Mouse (Mus musculus) gastrocnemius, adult 2 months (tissue): ENCODE data around the gene Ubash3b. TPM values are rescaled to one million over a fixed set of nuclear protein-coding genes. Genes with fewer than 3 reads are reported as not detected.

Experiments
- DNase-seq: peaks from one replicate; pipeline ENCODE4 v3.0.0; 2022
- H3K27ac ChIP-seq: fragments of 200-600 bp; 2 replicates; pipeline ENCODE4 v1.8.1; 2022; ENCODE audit warnings: mild to moderate bottlenecking
- H3K4me3 ChIP-seq: fragments of 200-600 bp; 2 replicates; pipeline ENCODE4 v1.8.1; 2022; ENCODE audit warnings: mild to moderate bottlenecking, moderate library complexity
- CTCF ChIP-seq: fragments of 200-600 bp; IDR thresholded peaks from 2 replicates; pipeline ENCODE4 v1.8.1; 2022; ENCODE audit warnings: antibody characterized with exemption, mild to moderate bottlenecking, moderate library complexity
- intact Hi-C: fragments of 180-260 bp; cut with DNase I; formaldehyde crosslinking; loops from one replicate; pipeline ENCODE4 v1.15.1; 2025
- total RNA-seq, 2 experiments: library from RNA; stranded (reverse); gene quantifications; 2 replicates each; pipeline ENCODE4 v1.2.3; 2021

Gene Ubash3b
- total RNA-seq, 2 experiments from 2014 or later = 0.33 to 0.45 TPM

- intact Hi-C loops = no loop called here
- DNase-seq = no peak
- TF ChIP-seq CTCF = no peak
- no peak overlapping the region for H3K4me3 ChIP-seq
- H3K27ac ChIP-seq = no peak overlapping the region
Measured at GRCm38 (mm10) chr9:41185331-41185730, 23.8 kb upstream of the Ubash3b start.

GRCm38 (mm10) chr9:41182550-41182949, 21.1 kb upstream of the Ubash3b start:
- intact Hi-C loops = no loop called here
- H3K4me3 ChIP-seq = no peak overlapping the region
- no peak for DNase-seq
- peak; percentile 64 for TF ChIP-seq CTCF
- no peak overlapping the region for H3K27ac ChIP-seq

DNA sequence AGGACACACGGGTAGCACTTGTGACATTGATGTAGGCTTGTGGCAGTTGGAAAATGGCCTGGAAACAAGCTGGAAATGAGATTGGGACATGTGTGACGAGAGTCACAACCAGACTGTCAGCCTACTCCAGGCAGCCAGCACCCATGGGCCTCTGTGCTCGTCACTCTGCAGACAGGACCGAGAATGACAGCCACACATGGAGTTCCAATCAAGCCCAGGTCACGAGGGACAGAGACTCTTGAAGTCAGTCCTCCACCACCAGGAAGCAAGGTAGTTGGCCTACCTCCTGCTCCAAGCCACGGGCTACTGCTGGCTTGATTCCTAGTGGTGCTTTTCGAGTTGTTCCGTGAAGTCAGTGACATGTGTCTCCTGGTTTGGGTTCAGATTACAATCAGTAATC, 20.3 kb upstream of the Ubash3b start:
- no peak overlapping the region for H3K4me3 ChIP-seq
- no peak overlapping the region for H3K27ac ChIP-seq
- DNase-seq = no peak
- intact Hi-C loops = no loop called here
- TF ChIP-seq CTCF = no peak

DNA sequence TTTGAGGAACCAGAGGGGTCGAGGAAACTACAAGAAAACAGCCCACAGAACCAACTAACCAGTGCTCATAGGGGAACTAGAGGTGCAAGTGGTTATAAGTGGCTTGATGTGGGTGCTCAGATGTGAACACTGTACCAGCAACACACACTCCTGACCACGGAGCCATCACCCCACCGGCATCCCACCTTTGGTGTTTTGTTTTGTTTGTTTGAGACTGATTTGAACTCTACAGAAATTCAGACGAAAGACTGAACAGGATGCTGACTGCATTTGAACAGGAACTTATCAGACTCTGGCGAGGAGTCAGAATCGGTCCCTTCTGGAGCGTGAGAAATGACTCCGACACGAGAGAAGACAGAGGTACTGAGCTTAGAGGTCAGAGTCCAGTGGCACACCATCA, 19.9 kb upstream of the Ubash3b start:
- Histone ChIP-seq H3K4me3 (no peak overlapping the region), H3K27ac (no peak overlapping the region)
- DNase-seq = no peak
- TF ChIP-seq CTCF = no peak
- intact Hi-C loops = no loop called here

DNA sequence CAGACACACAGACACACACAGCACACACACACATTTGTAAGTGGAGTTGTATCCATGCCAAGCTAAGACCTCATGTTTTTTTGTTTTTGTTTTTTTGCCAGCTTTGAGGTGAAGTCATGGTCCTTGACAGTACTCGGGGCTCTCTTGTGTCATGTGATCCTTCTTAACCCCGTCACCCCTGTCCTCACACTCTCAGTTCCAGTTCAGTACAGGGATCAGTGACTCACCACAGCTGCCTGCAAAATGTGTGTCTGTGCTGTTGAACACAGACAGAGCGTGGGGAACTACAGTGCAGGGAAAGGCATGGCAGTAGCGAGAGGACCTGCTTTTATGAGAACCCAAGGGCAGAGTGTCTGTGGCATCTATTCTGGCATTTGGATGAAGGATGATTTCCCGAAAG, 17.6 kb upstream of the Ubash3b start:
- Histone ChIP-seq H3K27ac (no peak overlapping the region), H3K4me3 (no peak overlapping the region)
- intact Hi-C loops = no loop called here
- DNase-seq = no peak
- TF ChIP-seq CTCF = no peak

- DNase-seq = peak; percentile 56
- Histone ChIP-seq H3K4me3 (no peak overlapping the region), H3K27ac (no peak overlapping the region)
- intact Hi-C loops = no loop called here
- no peak for TF ChIP-seq CTCF
Measured at GRCm38 (mm10) chr9:41173158-41173557, 11.7 kb upstream of the Ubash3b start.

GRCm38 (mm10) chr9:41172426-41172825, 10.9 kb upstream of the Ubash3b start:
- TF ChIP-seq CTCF = no peak
- no peak overlapping the region for H3K4me3 ChIP-seq
- no peak for DNase-seq
- intact Hi-C loops = no loop called here
- peak overlapping the region; percentile 35; the same call in 1 of the 2 replicates for H3K27ac ChIP-seq

- DNase-seq = no peak
- Histone ChIP-seq H3K4me3 (no peak overlapping the region), H3K27ac (no peak overlapping the region)
- no peak for TF ChIP-seq CTCF
- intact Hi-C loops = no loop called here
Measured at GRCm38 (mm10) chr9:41170026-41170425, 8.5 kb upstream of the Ubash3b start.

GRCm38 (mm10) chr9:41168656-41169055, 7.2 kb upstream of the Ubash3b start:
- no peak overlapping the region for H3K4me3 ChIP-seq
- TF ChIP-seq CTCF = no peak
- intact Hi-C loops = no loop called here
- H3K27ac ChIP-seq = no peak overlapping the region
- DNase-seq = no peak

GRCm38 (mm10) chr9:41168206-41168605, 6.7 kb upstream of the Ubash3b start:
- intact Hi-C loops = no loop called here
- TF ChIP-seq CTCF = no peak
- no peak for DNase-seq
- no peak overlapping the region for H3K27ac ChIP-seq
- H3K4me3 ChIP-seq = no peak overlapping the region

DNA sequence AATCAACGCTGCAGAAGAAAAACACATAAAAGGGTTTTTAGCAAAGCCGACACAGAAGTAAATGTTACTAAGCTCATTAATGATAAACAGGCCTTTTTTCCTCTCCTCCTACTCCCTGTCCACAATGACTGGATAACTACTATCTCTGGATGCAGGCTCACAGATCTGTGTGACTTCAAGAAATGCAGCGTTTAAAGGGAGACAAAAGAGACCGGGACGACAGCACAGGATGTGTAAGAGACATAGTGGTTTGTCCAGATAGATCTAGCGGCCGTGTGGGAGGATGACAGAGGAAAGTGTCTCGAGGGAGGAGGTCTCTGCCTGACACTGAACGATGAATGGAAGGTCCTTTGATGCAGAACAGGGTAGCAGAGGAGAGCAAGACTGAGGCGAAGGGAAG, 5.4 kb upstream of the Ubash3b start:
- no peak for TF ChIP-seq CTCF
- no peak overlapping the region for H3K27ac ChIP-seq
- no peak overlapping the region for H3K4me3 ChIP-seq
- DNase-seq = no peak
- intact Hi-C loops = no loop called here

DNA sequence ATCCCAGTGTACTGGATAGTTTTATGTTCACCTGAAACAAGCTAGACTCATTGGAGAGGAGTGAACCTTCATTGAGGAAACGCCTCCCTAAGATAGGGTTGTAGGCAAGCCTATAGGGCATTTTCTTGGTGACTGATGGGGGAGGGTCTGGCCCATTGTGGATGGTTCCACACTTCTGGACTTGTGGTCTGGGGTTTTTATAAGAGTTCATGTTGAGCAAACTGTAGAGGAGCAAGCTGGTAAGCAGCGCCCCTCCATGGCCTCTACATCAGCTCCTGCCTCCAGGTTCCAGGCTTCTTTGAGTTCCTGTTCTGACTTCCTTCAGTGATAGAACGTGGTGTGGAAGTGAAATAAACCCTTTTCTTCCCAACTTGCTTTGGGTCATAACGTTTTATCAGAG, 866 bp upstream of the Ubash3b start:
- intact Hi-C loops = no loop called here
- no peak overlapping the region for H3K4me3 ChIP-seq
- H3K27ac ChIP-seq = no peak overlapping the region
- no peak for DNase-seq
- no peak for TF ChIP-seq CTCF

DNA sequence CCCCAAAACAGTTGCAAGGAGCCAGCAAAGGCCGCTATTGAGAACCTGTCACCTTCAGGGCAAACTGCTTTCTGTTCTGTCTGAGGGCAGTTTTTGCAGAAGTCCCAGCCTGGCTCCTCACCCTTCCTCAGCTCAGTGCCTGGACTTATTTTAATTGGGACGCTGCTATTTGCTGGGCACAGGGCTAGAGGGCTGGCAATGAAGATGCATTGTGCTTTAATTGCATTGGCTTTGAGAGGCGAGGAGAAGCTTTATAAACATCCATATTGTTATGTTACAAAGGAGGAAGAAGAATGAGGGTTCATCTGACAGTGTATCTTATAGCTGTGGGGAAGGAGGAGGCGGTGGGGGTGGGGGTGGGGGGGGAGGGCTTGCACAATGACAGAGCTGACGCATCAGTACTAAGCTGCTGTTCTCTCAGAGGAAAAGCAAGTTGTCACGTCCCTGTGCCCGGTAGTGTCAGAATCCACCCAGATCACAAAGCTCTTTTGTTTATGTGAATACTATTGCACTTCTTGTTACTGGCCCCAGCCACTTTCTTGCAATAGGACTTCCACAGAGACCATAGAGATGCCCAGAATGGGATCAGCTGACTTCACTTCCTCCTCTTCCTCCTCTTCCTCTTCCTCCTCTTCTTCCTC, 841 bp downstream of the Ubash3b start:
- no peak for TF ChIP-seq CTCF

GRCm38 (mm10) chr9:41159223-41159622, 2.3 kb downstream of the Ubash3b start:
- H3K27ac ChIP-seq = no peak overlapping the region
- no peak for DNase-seq
- TF ChIP-seq CTCF = no peak
- H3K4me3 ChIP-seq = no peak overlapping the region
- intact Hi-C loops = no loop called here

More for the DNA sequence above, 841 bp downstream of the Ubash3b start:
- DNase-seq = no peak
- H3K4me3 ChIP-seq = no peak overlapping the region
- no peak overlapping the region for H3K27ac ChIP-seq
- intact Hi-C loops = no loop called here
